Mouse (Mus musculus) lung, embryonic 15.5 days (tissue): ENCODE data around the gene Mef2b. TPM values are rescaled to one million over a fixed set of nuclear protein-coding genes. Genes with fewer than 3 reads are reported as not detected.

Experiments used
- ATAC-seq: fragments of 200-750 bp; cut with Nextera tagmentation; 2 replicates; pipeline ENCODE4 v1.8.0; 2017; ENCODE audit warnings: moderate number of reproducible peaks, borderline replicate concordance; ENCODE audit not compliant: low FRiP score, low TSS enrichment; ENCODE audit errors: extremely low read depth
- H3K27ac ChIP-seq: fragments of 300-500 bp; sonication (generic); 2 replicates; pipeline ENCODE4 v1.5.1; 2015; ENCODE audit warnings: moderate library complexity, mild to moderate bottlenecking, inconsistent platforms
- H3K27me3 ChIP-seq: fragments of 300-500 bp; sonication (generic); 2 replicates; pipeline ENCODE4 v1.6.1; 2015; ENCODE audit warnings: inconsistent platforms
- H3K36me3 ChIP-seq: fragments of 300-500 bp; sonication (generic); 2 replicates; pipeline ENCODE4 v1.6.1; 2015; ENCODE audit warnings: inconsistent platforms
- H3K4me1 ChIP-seq: fragments of 300-500 bp; sonication (generic); 2 replicates; pipeline ENCODE4 v1.6.1; 2015; ENCODE audit warnings: inconsistent platforms
- H3K4me2 ChIP-seq: fragments of 300-500 bp; sonication (generic); 2 replicates; pipeline ENCODE4 v1.6.1; 2015; ENCODE audit warnings: inconsistent platforms, mild to moderate bottlenecking, moderate library complexity
- H3K4me3 ChIP-seq: fragments of 300-500 bp; sonication (generic); 2 replicates; pipeline ENCODE4 v1.5.1; 2015; ENCODE audit warnings: mild to moderate bottlenecking, inconsistent platforms
- H3K9ac ChIP-seq: fragments of 300-500 bp; sonication (generic); 2 replicates; pipeline ENCODE4 v1.6.1; 2015; ENCODE audit warnings: inconsistent platforms
- H3K9me3 ChIP-seq: fragments of 300-500 bp; sonication (generic); 2 replicates; pipeline ENCODE4 v1.6.1; 2016; ENCODE audit warnings: inconsistent platforms
- WGBS: fragments of 180-500 bp; shearing (Covaris S2); methylation state at CpG from one replicate; pipeline ENCODE4 v1.1.7; 2015; 5-methylcytosine and 5-hydroxymethylcytosine counted together
- polyA plus RNA-seq: library from polyadenylated mRNA; unstranded; fragments of >200 nt; fragmentation: Nextera tagmentation; extraction: Ambion mirVana; gene quantifications from 2 replicates; pipeline ENCODE4 v1.2.1, GENCODE M21; 2015

The Mef2b gene
- polyA plus RNA-seq, 1 experiment from 2014 or later: 0.22 TPM

DNA sequence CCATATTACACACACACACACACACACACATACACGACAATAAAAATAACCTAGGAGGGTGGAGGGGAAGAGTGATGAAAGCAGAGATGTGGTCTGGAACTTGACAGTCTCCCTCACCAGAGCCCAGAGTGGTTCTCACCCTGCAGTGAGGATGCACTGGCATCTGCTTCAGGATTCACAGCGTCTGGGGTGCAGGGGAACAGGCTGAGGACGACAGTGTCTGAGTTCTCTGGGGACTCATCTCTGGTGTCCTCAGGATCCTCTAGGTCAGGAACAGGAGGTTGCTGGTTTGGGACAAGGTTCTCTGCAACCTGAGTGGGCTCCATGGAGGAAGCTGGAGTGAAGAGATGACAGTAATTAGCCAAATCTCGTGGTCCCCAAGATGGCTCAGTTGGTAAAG is 1.6 kb upstream of the Mef2b start:
- no peaks in the 10 kb centered on the region for H3K9me3 ChIP-seq
- no peak overlapping the region for H3K27ac ChIP-seq
- peak overlapping the region; percentile 74 for H3K4me3 ChIP-seq
- H3K27me3 ChIP-seq: no peaks in the 10 kb centered on the region
- peaks cover 19% of the 10 kb centered on the region for H3K4me1 ChIP-seq
- peaks cover 37% of the 10 kb centered on the region for H3K36me3 ChIP-seq
- 73% methylated on average over 4 of the region's 4 CpGs for WGBS
- H3K4me2 ChIP-seq: peak overlapping the region; percentile 60
- ATAC-seq: no peak
- H3K9ac ChIP-seq: peak overlapping the region; percentile 61

DNA sequence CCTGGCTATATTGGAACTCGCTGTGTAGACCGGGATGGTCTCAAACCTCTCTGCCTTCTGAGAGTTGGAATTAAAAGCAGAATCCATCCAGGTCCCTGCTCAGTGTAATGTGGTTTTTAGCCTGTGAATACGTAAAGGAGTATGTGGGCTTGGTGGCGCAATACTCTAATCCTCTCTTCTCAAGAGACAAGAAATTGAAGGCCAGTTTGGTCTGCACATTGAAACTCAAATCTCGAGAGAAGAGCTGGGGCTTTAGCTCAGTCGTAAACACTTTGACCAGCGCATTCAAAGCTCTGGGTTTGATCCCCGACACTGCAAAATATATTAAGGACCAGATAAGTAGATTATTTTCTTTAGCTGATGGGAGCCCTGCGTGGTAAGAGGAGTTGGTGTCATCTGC is 470 bp downstream of the Mef2b start:
- Histone ChIP-seq H3K27me3 (no peaks in the 10 kb centered on the region), H3K9me3 (no peaks in the 10 kb centered on the region), H3K36me3 (peaks cover 25% of the 10 kb centered on the region), H3K4me2 (peak overlapping the region; percentile 56), H3K9ac (peak overlapping the region; percentile 72), H3K27ac (peak overlapping the region; percentile 79), H3K4me3 (peak overlapping the region; percentile 74), H3K4me1 (peaks cover 19% of the 10 kb centered on the region)
- WGBS: 8% methylated on average over 9 of the region's 9 CpGs
- ATAC-seq: no peak

DNA sequence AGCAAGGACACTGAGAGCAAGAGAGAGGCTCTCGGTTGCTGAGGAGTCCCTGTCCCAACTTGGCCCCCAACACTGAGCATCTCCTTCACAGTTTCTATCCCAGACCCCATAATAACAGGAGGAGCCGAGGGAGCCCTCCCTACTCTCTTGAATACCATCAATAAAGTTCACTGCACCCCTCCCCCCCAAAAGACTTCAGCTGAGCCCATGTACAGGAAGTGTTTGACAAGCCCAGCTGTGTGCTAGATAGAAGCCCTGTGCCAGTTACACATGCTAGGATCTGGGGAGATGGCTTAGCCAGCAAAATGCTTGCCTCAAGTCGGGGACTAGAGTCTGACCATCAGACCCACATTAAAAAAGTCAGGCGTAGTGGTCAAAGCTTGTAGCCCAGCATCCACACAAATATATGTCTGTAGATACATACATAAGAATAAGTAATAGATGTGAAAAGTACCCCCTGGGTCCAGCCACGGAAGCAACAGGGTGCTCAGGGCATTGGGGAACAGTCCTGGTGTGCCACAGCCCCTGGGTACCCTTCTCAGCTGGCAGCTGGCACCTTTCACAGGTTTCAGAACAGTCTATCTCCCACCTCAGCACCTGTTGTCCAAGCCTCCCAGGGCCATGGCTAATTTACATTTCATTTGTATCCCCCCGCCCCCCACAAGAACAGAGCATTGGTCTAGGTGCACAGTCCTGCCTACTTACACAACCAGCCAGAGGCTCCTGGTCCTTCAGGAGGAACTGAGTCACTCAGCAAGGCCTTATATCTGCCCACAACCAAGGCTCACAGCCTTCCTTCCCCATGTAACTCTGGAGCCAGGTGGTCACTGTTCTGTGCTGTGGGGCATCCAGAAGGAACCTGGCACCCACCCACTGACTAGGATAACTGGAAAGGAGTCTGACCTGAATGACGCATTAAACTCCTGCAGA is 8.4 kb downstream of the Mef2b start:
- peaks cover 4% of the 10 kb centered on the region; the same call in 1 of the 2 replicates for H3K27me3 ChIP-seq
- 76% methylated on average over 7 of the region's 7 CpGs for WGBS

DNA sequence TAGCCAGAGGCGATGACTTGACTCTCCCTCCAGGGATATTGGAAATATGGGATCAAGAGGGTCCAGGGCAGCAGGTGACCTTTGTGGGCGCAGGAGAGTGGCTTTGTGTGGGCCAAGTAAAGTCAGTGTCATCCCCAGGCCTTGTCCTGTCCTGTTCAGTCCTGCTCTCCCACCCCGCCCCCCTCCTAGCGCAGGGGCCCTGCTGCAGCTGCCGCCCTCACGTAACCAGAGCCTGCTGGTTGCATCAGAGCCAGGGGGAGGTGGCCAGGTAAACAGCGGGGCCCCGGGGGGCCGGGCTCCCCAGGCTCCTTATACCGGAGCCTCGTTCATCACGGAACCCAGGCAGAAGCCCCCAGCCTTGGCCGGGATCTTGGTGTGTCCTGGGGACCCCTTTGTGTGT is 10.6 kb downstream of the Mef2b start:
- H3K4me2 ChIP-seq: no peak overlapping the region
- no peak for ATAC-seq

More for the DNA sequence above, 8.4 kb downstream of the Mef2b start:
- Histone ChIP-seq H3K36me3 (peaks cover 25% of the 10 kb centered on the region), H3K4me2 (no peak overlapping the region), H3K4me1 (peaks cover 5% of the 10 kb centered on the region; the same call in 1 of the 2 replicates), H3K9me3 (no peaks in the 10 kb centered on the region), H3K4me3 (no peak overlapping the region), H3K27ac (no peak overlapping the region), H3K9ac (no peak overlapping the region)
- no peak for ATAC-seq

DNA sequence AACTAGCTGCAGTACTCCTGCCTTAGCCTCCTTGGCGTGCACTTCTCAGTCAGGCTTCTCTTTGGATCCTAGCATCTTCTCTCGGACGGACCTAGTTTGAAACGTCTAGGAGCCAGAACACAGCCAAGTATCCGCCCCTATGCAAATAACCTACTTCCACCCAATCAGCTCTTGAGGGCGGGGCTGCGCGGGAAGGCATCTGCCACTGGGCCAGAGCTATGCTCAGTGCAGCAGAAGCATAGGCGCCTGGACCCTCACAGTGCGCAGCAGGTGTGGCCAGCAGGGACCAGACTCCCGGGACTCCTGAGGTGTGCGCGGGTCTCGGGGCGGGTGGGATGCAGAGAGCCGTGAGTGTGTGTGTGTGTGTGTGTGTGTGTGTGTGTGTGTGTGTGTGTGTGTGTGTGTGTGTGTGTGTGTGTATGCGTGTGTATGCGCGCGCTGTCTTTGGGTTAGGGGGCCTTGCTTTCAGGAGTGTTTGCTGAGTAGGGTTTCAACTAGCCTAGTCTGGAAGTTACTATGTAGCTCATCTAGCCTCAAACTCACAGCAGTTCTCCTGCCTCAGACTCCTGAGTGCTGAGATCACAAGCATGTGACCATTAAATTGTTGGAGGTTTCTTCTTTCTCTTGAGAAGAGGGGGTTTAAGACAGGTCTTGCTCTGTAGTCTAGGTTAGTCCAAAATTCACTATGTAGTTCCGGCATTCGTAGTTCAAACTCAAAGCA is 13.2 kb downstream of the Mef2b start:
- Histone ChIP-seq H3K9me3 (no peaks in the 10 kb centered on the region), H3K27ac (no peak overlapping the region), H3K9ac (no peak overlapping the region), H3K27me3 (peaks cover 4% of the 10 kb centered on the region; the same call in 1 of the 2 replicates), H3K4me1 (peaks cover 5% of the 10 kb centered on the region; the same call in 1 of the 2 replicates), H3K4me2 (peak overlapping the region; percentile 34), H3K4me3 (no peak overlapping the region), H3K36me3 (no peaks in the 10 kb centered on the region)
- peak; percentile 94 for ATAC-seq
- 11% methylated on average over 21 of the region's 22 CpGs for WGBS

More for the DNA sequence above, 10.6 kb downstream of the Mef2b start:
- Histone ChIP-seq H3K9ac (no peak overlapping the region), H3K4me3 (no peak overlapping the region), H3K9me3 (no peaks in the 10 kb centered on the region), H3K27ac (no peak overlapping the region), H3K27me3 (peaks cover 4% of the 10 kb centered on the region; the same call in 1 of the 2 replicates), H3K4me1 (peaks cover 5% of the 10 kb centered on the region; the same call in 1 of the 2 replicates), H3K36me3 (peaks cover 17% of the 10 kb centered on the region)
- 13% methylated on average over 13 of the region's 13 CpGs for WGBS

DNA sequence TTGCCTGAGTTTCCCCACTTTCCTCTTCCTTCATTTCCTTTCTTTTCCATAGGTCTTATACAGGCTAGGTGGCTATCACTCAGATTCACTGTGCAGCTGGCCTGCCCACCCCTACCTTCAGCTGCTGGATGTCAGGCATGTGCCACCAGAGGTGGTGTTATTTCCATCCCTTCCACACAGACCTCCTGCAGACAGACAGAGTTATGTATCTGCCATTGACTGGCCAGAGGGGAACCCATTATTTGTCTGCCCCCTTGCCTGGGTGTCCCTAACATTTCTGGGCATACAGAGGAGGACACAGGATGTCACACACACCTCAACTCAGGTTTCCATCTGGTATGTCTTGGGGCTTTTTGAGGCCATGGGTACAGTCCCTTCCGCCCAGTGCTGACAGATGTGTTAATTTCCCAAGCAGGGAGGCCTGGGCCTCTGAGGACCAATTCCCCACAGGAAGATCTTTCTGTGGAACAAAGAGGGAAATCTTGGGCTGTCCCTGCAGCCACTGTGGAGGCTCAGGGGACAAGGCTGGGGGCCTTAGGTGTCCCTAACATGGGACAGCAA is 17.8 kb downstream of the Mef2b start:
- 89% methylated on average over 1 of the region's 1 CpGs for WGBS
- Histone ChIP-seq H3K9ac (no peak overlapping the region), H3K4me3 (no peak overlapping the region), H3K4me2 (no peak overlapping the region), H3K27ac (no peak overlapping the region), H3K4me1 (peaks cover 14% of the 10 kb centered on the region; the same call in 1 of the 2 replicates), H3K9me3 (no peaks in the 10 kb centered on the region), H3K36me3 (no peaks in the 10 kb centered on the region), H3K27me3 (peaks cover 10% of the 10 kb centered on the region)
- no peak for ATAC-seq

DNA sequence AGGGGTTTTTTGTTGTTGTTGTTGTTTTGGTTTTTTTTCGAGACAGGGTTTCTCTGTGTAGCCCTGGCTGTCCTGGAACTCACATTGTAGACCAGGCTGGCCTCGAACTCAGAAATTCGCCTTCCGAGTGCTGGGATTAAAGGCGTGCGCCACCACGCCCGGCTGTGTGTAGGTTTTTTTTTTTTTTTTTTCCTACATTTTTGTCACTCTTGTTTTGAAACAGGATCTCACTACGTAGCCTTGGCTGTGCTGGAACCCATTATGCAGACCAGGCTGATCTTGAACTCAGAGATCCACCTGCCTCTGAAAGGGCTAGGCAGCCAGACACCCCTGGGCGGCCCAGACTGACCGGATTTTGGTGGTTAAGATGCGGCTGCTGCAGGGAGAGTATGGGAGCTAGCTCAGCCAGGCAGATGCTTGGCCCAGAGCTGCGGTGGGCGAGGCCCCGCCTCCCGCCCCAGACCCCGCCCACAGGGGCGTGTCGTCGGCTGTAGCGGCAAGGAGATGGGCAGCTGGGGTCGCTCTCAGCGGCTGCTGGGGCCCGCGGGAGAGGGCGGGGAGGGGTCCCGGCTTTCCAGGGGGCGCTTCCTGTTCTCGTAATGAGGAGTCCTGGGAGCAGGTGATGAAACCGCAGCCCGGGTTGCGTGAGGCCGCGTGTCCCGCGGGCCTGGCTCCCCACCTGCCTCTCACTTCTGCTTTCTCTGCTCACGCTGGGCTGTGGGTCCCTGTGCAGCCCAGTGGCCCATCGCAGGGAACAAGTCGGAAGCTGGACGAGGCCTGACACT is 18.8 kb downstream of the Mef2b start:
- H3K27ac ChIP-seq: no peak overlapping the region
- ATAC-seq: peak; percentile 89
- H3K27me3 ChIP-seq: peaks cover 10% of the 10 kb centered on the region; the same call in 1 of the 2 replicates
- peaks cover 10% of the 10 kb centered on the region; the same call in 1 of the 2 replicates for H3K4me1 ChIP-seq
- H3K36me3 ChIP-seq: no peaks in the 10 kb centered on the region
- 9% methylated on average over 36 of the region's 40 CpGs for WGBS
- H3K9me3 ChIP-seq: no peaks in the 10 kb centered on the region
- peak overlapping the region; percentile 94 for H3K4me2 ChIP-seq
- peak overlapping the region; percentile 34; the same call in 1 of the 2 replicates for H3K9ac ChIP-seq
- peak overlapping the region; percentile 51 for H3K4me3 ChIP-seq

DNA sequence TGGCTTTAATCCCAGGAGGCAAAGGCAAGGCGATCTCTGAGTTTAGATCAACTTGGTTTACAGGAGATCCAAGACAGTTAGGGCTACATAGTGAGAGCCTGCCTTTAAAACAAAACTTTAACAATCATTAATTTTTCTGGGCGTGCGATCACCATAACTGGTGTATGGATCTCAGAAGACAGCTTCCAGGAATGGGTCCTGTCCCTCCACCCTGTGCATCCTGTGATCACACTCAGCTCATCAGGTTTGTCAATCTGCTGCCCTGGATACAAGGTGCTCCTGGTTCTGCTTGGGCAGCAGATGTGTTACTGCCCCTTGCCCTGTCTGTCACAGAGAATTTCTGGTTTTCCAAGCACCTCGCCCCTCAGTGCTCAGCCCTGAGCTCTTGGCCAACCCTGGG is 19.7 kb downstream of the Mef2b start:
- peaks cover 10% of the 10 kb centered on the region; the same call in 1 of the 2 replicates for H3K4me1 ChIP-seq
- 85% methylated on average over 4 of the region's 4 CpGs for WGBS
- no peaks in the 10 kb centered on the region for H3K9me3 ChIP-seq
- no peak overlapping the region for H3K9ac ChIP-seq
- ATAC-seq: no peak
- no peaks in the 10 kb centered on the region for H3K36me3 ChIP-seq
- H3K27me3 ChIP-seq: peaks cover 12% of the 10 kb centered on the region; the same call in 1 of the 2 replicates
- H3K4me3 ChIP-seq: no peak overlapping the region
- H3K27ac ChIP-seq: no peak overlapping the region
- H3K4me2 ChIP-seq: no peak overlapping the region

DNA sequence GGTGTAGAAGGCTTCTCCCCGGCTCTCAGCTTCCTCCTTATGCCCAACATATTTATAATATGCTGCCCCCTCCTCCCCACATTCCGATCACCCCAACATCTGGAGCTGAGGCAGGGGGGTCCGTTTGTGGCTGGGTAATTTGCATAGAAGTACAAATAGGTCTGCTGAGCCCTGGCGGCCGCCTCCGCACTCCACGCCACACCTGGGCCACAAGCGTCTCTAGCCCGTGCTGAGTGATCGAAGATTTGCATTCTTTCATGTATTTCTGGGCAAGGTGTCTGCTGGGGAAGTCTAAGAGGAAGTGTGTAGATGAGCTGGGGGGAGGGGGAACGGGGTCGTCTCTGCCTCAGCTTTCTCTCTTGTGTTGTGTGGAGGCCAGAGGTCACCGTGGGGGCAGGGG is 20.5 kb downstream of the Mef2b start:
- H3K27ac ChIP-seq: no peak overlapping the region
- ATAC-seq: no peak
- H3K27me3 ChIP-seq: peaks cover 17% of the 10 kb centered on the region; the same call in 1 of the 2 replicates
- no peak overlapping the region for H3K4me2 ChIP-seq
- 51% methylated on average over 13 of the region's 13 CpGs for whole genome bisulfite sequencing
- H3K9me3 ChIP-seq: no peaks in the 10 kb centered on the region
- H3K4me3 ChIP-seq: no peak overlapping the region
- peaks cover 10% of the 10 kb centered on the region; the same call in 1 of the 2 replicates for H3K4me1 ChIP-seq
- no peak overlapping the region for H3K9ac ChIP-seq
- no peaks in the 10 kb centered on the region for H3K36me3 ChIP-seq

DNA sequence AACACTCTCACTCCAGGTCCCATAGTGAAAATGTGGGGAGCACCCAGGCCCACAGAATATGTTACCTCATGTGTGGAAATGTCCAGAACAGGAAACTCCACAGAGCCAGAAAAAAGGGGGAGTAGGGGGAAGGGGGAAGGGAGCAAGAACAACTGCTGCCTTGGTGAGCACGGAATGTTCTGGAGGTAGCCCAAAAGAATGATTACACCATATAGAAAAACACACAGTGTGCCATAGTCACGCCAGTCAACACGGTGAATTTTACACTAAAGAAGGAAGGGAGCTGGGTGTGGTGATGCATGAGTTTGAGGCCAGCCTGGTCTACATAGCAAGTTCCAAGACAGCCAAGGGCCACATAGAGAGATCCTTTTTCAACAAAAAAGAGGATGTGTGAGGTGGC is 23.8 kb downstream of the Mef2b start:
- H3K4me3 ChIP-seq: no peak overlapping the region
- no peak overlapping the region for H3K4me2 ChIP-seq
- no peaks in the 10 kb centered on the region for H3K36me3 ChIP-seq
- ATAC-seq: no peak
- no peak overlapping the region for H3K9ac ChIP-seq
- 78% methylated on average over 3 of the region's 3 CpGs for WGBS
- no peaks in the 10 kb centered on the region for H3K9me3 ChIP-seq
- peaks cover 11% of the 10 kb centered on the region for H3K4me1 ChIP-seq
- H3K27ac ChIP-seq: no peak overlapping the region
- H3K27me3 ChIP-seq: peaks cover 32% of the 10 kb centered on the region
